Mouse (Mus musculus) neural tube, embryonic 12.5 days (tissue): ENCODE measurements around the gene Otud1. TPM values are rescaled to one million over a fixed set of nuclear protein-coding genes. Genes with fewer than 3 reads are reported as not detected.

Source experiments
- ATAC-seq: fragments of 200-750 bp; cut with Nextera tagmentation; 2 replicates; pipeline ENCODE4 v1.8.0; 2017; ENCODE audit warnings: low read depth, mild to moderate bottlenecking, moderate TSS enrichment, moderate library complexity; ENCODE audit not compliant: low FRiP score
- H3K27ac ChIP-seq: fragments of 300-500 bp; sonication (generic); 2 replicates; pipeline ENCODE4 v1.5.1; 2016
- H3K27me3 ChIP-seq: fragments of 300-500 bp; sonication (generic); replicated peaks from 2 replicates; pipeline ENCODE4 v1.6.1; 2016; ENCODE audit warnings: mild to moderate bottlenecking
- H3K36me3 ChIP-seq: fragments of 300-500 bp; sonication (generic); 2 replicates; pipeline ENCODE4 v1.6.1; 2016; ENCODE audit warnings: mild to moderate bottlenecking
- H3K4me1 ChIP-seq: fragments of 300-500 bp; sonication (generic); 2 replicates; pipeline ENCODE4 v1.6.1; 2016
- H3K4me2 ChIP-seq: fragments of 300-500 bp; sonication (generic); replicated peaks from 2 replicates; pipeline ENCODE4 v1.6.1; 2016; ENCODE audit warnings: mild to moderate bottlenecking
- H3K4me3 ChIP-seq: fragments of 300-500 bp; sonication (generic); 2 replicates; pipeline ENCODE4 v1.5.1; 2016
- H3K9ac ChIP-seq: fragments of 300-500 bp; sonication (generic); 2 replicates; pipeline ENCODE4 v1.6.1; 2016; ENCODE audit warnings: mild to moderate bottlenecking
- H3K9me3 ChIP-seq: fragments of 300-500 bp; sonication (generic); 2 replicates; pipeline ENCODE4 v1.6.1; 2016; ENCODE audit warnings: mild to moderate bottlenecking
- WGBS: fragments of 180-500 bp; shearing (Covaris S2); methylation state at CpG from one replicate; pipeline ENCODE4 v1.1.7; 2016; 5-methylcytosine and 5-hydroxymethylcytosine counted together
- polyA plus RNA-seq: library from polyadenylated mRNA; unstranded; fragments of >200 nt; fragmentation: Nextera tagmentation; extraction: Ambion mirVana; gene quantifications from 2 replicates; pipeline ENCODE4 v1.2.1, GENCODE M21; 2016

Gene Otud1
- polyA plus RNA-seq, 1 experiment from 2014 or later = 1.6 TPM

- Histone ChIP-seq H3K4me3 (no peak overlapping the region), H3K36me3 (no peaks in the 10 kb centered on the region), H3K4me1 (no peaks in the 10 kb centered on the region), H3K9me3 (no peaks in the 10 kb centered on the region), H3K27ac (no peak overlapping the region), H3K4me2 (no peak overlapping the region), H3K9ac (no peak overlapping the region), H3K27me3 (no peaks in the 10 kb centered on the region)
- ATAC-seq = no peak
- WGBS = 87% methylated on average over 14 of the region's 14 CpGs
Measured at GRCm38 (mm10) chr2:19690094-19690493, 32.5 kb downstream of the Otud1 start.

GRCm38 (mm10) chr2:19699573-19700295, 42.2 kb downstream of the Otud1 start:
- H3K4me3 ChIP-seq = no peak overlapping the region
- no peaks in the 10 kb centered on the region for H3K36me3 ChIP-seq
- no peak overlapping the region for H3K9ac ChIP-seq
- no peaks in the 10 kb centered on the region for H3K4me1 ChIP-seq
- 91% methylated on average over 4 of the region's 4 CpGs for WGBS
- no peak for ATAC-seq
- H3K27me3 ChIP-seq = no peaks in the 10 kb centered on the region
- no peak overlapping the region for H3K27ac ChIP-seq
- no peaks in the 10 kb centered on the region for H3K9me3 ChIP-seq
- H3K4me2 ChIP-seq = no peak overlapping the region

GRCm38 (mm10) chr2:19701386-19701785, 43.8 kb downstream of the Otud1 start:
- Histone ChIP-seq H3K9me3 (no peaks in the 10 kb centered on the region), H3K27ac (no peak overlapping the region), H3K36me3 (no peaks in the 10 kb centered on the region), H3K9ac (no peak overlapping the region), H3K4me3 (no peak overlapping the region), H3K4me2 (no peak overlapping the region), H3K4me1 (no peaks in the 10 kb centered on the region), H3K27me3 (no peaks in the 10 kb centered on the region)
- WGBS = 94% methylated on average over 3 of the region's 3 CpGs
- ATAC-seq = no peak

GRCm38 (mm10) chr2:19703020-19703613, 45.6 kb downstream of the Otud1 start:
- Histone ChIP-seq H3K9me3 (no peaks in the 10 kb centered on the region), H3K4me3 (no peak overlapping the region), H3K27ac (no peak overlapping the region), H3K4me2 (no peak overlapping the region), H3K27me3 (no peaks in the 10 kb centered on the region), H3K36me3 (no peaks in the 10 kb centered on the region), H3K9ac (no peak overlapping the region), H3K4me1 (no peaks in the 10 kb centered on the region)
- ATAC-seq = no peak

GRCm38 (mm10) chr2:19703670-19704069, 46.1 kb downstream of the Otud1 start:
- WGBS = 68% methylated on average over 4 of the region's 4 CpGs
- ATAC-seq = no peak

GRCm38 (mm10) chr2:19704272-19704671, 46.7 kb downstream of the Otud1 start:
- no peak for ATAC-seq
- no peaks in the 10 kb centered on the region for H3K27me3 ChIP-seq
- no peaks in the 10 kb centered on the region for H3K36me3 ChIP-seq
- no peaks in the 10 kb centered on the region for H3K9me3 ChIP-seq
- H3K4me2 ChIP-seq = no peak overlapping the region
- no peak overlapping the region for H3K27ac ChIP-seq
- no peak overlapping the region for H3K9ac ChIP-seq
- no peak overlapping the region for H3K4me3 ChIP-seq
- H3K4me1 ChIP-seq = no peaks in the 10 kb centered on the region

More at GRCm38 (mm10) chr2:19703670-19704069, 46.1 kb downstream of the Otud1 start:
- no peak overlapping the region for H3K27ac ChIP-seq
- H3K36me3 ChIP-seq = no peaks in the 10 kb centered on the region
- H3K4me2 ChIP-seq = no peak overlapping the region
- no peaks in the 10 kb centered on the region for H3K9me3 ChIP-seq
- H3K4me3 ChIP-seq = no peak overlapping the region
- H3K4me1 ChIP-seq = no peaks in the 10 kb centered on the region
- H3K9ac ChIP-seq = no peak overlapping the region
- H3K27me3 ChIP-seq = no peaks in the 10 kb centered on the region

- Histone ChIP-seq H3K27ac (no peak overlapping the region), H3K27me3 (no peaks in the 10 kb centered on the region), H3K9ac (no peak overlapping the region), H3K4me3 (no peak overlapping the region), H3K9me3 (no peaks in the 10 kb centered on the region), H3K36me3 (no peaks in the 10 kb centered on the region), H3K4me2 (no peak overlapping the region), H3K4me1 (no peaks in the 10 kb centered on the region)
- WGBS = 82% methylated on average over 4 of the region's 4 CpGs
- ATAC-seq = no peak
Measured at GRCm38 (mm10) chr2:19706886-19707285, 49.3 kb downstream of the Otud1 start.

Other genes with a start within 250 kb of the Otud1 start
- gene Ptf1a, start 212.1 kb upstream of the Otud1 start, polyA plus RNA-seq = 7.7 and 10.0 TPM in 2 replicates
- not detected in 2 replicates for gene 4921504E06Rik, start 103.8 kb upstream of the Otud1 start, polyA plus RNA-seq